Mouse (Mus musculus) small intestine, adult 2 months (tissue): ENCODE data around the gene Tmem235.

Experiments used
- CTCF ChIP-seq: fragments of 200-500 bp; IDR thresholded peaks from 2 replicates; pipeline ENCODE4 v1.5.1; 2012; ENCODE audit warnings: low read depth, mild to moderate bottlenecking, control low read depth, inconsistent platforms, low read length, moderate library complexity, mixed read lengths; ENCODE audit not compliant: insufficient replicate concordance, insufficient read length; ENCODE audit errors: extremely low read depth
- POLR2A ChIP-seq: fragments of 200-500 bp; IDR thresholded peaks from 2 replicates; pipeline ENCODE4 v1.6.1; 2012; ENCODE audit warnings: low read depth, mild to moderate bottlenecking, control low read depth, inconsistent platforms, low read length, moderate library complexity

DNA sequence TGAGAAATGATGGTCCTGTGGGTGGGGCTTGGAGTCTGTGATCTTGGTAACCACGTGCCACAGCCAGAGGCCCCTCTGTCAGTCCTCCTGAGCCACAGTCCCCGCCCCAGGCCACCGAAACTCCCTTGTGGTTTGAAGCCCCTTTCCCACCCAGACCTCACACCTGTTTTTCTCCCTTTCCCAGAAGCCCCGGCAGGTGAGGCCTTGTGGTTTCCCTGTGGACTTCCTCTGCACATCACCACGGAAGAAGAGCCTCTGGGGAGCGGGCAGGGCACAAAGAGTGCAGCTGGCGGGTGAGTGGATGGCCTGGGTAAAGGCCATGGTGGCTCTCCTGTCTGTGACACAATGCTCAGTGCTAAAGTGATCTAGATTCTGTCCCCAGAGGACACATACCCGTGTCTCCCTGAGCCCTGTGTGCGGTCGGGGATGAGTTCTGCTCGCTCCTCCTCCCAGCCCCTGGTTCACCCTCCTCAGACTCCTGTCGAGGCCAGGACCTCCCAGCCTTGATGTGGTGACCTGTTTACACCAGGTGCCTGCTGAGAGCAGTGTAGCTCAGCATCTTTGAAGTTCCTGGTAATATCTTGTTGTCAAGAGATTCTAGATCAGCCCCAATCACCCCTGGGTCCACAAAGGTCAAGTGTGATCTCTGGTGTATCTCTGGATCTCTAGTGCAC is 11.5 kb downstream of the Tmem235 start:
- no peak for TF ChIP-seq POLR2A
- TF ChIP-seq CTCF = no peak
